Mouse (Mus musculus): ENCODE measurements around the gene Lat.
"Not testable (repeated sequence)": the region's sequence is repeated elsewhere in the genome, so short reads cannot be mapped to it uniquely, and the experiment has no call there.

Lat gene

DNA sequence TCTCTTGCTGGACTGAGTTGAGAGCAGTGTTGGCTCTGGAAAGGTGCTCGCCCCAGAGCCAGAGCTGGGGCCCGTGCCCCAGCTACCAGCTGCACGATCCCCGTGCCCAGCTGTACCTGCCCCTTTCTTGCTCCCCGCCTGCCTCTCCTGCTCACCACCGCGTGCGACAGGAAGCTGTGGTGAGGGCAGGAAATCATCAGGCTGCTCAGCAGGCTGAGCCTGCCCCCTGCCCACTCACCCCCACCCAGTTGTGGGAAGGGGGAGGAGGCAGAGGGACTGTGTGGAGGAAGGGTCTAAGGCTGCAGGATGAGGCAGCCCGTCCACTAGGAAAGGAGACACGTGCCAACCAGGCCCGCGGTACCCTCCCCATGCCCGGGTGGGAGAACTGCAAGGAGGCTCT, at the start of gene Lat:
TSS of gene Lat (minus strand) at position 178 of the 400 bp plus-strand sequence.
- no peak for DNase-seq (ENCODE audit: low spot score in 2 of 2)

DNA sequence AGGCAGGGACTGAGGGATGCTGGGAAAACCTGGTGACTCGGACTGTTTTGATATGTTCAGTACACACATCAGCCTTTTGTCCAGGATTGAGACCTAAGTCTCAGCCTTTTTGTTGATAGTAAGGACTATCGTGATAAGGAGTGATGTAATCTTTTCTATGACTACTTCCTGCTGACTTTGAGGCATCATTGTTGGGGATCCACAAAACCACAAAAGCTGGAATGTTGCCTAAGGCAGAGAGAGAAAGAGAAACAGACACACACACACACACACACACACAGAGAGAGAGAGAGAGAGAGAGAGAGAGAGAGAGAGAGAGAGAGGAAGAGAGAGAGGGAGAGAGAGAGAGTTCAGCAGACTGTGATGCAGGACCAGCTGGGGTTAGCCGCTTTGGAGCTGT, 49.1 kb upstream of the Lat start:
- no peak for DNase-seq (ENCODE audit: low spot score in 2 of 2)

GRCm38 (mm10) chr7:126417606-126418005, 48.2 kb upstream of the Lat start:
- DNase-seq (ENCODE audit: low spot score in 2 of 2) = no peak

- DNase-seq (ENCODE audit: low spot score in 2 of 2) = no peak
These were observed 47.7 kb upstream of the Lat start for GRCm38 (mm10) chr7:126417045-126417444.

GRCm38 (mm10) chr7:126416615-126417014, 47.2 kb upstream of the Lat start:
- no peak for DNase-seq (ENCODE audit: low spot score in 2 of 2)

DNA sequence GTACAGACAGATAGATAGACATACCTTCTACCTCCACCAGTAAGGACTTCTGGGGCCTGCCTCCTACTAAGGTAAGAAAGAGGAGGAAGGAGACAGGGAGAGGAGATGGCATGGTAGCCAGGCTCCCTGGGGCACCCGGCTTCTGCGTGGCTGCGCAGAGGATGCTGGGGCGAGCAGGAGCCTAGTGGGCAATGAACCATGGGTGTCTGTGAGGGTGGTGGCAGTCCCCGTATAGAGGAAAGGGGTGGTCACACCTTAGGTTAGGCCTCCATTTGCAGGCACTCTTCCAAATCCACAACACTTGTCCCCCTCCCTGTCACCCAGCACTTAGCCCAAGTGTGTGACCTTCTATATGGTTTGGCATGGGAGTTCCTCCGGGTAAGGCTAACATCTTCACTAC, 45.4 kb upstream of the Lat start, which contains the start of gene Cd19:
TSS of gene Cd19 (minus strand) at position 165 of the 400 bp plus-strand sequence.
- no peak for DNase-seq (ENCODE audit: low spot score in 2 of 2)

DNA sequence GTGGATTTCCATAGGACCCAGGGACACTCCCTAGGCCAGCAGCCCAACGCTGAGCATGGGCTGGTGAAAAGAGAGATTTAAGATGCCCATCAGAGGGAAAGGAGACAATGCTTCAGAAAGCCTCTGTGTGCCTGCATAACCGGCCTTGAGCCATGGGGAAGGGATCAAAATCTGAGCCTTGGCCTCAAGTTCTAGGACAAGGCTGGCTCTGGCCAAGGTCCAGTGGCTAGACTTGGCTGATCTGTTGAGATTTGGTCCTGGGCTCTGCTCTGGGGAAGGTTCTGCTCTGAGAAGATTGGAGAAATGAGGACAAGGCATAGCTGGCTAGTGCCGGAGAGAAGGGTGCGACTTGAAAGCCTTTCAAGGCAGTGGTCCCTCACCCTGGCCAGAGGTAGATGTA, 41.7 kb upstream of the Lat start:
- DNase-seq (ENCODE audit: low spot score in 2 of 2) = no peak

GRCm38 (mm10) chr7:126408686-126409085, 39.3 kb upstream of the Lat start:
- no peak for DNase-seq (ENCODE audit: low spot score in 2 of 2)

- DNase-seq (ENCODE audit: low spot score in 2 of 2) = not testable (repeated sequence)
These were observed 33.1 kb upstream of the Lat start for GRCm38 (mm10) chr7:126402518-126402917.

- DNase-seq (ENCODE audit: low spot score in 2 of 2) = peak in 1 of 2 experiments; percentile 73
These were observed 30.2 kb upstream of the Lat start for GRCm38 (mm10) chr7:126399548-126399947.

DNA sequence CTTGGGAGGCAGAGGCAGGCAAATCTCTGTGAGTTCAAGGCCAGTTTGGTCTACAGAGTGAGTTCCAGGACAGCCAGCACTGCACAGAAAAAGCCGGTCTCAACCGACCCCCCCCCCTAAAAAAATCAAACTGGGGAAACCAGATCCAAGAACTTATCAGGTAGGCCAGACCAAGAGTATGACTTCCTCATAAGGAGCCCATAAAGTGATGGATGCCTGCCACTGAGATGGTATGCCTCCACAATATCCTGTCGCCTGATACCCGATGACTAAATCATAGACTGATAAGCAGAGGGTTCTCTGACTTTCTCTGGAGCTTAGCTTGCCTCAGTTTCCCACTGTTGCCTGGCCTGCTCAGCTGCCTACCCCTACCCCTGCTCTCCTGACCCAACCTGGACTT, 28.5 kb upstream of the Lat start:
- DNase-seq (ENCODE audit: low spot score in 2 of 2) = no peak

DNA sequence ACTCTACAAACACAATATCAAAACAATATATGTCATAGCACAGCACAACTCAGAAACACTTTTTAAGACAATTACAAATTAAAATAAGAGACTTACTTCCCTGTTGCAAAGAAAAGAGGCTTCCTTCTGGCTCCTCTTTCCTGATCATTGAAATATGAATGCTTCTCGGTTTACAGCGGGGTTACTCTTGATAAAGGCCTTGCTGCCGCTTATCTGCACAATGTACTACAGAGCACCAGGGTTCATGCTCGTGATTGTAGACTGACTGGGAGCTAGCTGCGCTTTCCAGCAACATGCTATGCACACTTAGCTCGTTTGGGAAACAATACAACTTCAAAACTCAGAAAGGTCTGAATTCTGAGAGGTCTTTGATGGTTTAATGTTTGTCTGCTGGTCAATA, 27.9 kb upstream of the Lat start:
- DNase-seq (ENCODE audit: low spot score in 2 of 2) = no peak

DNA sequence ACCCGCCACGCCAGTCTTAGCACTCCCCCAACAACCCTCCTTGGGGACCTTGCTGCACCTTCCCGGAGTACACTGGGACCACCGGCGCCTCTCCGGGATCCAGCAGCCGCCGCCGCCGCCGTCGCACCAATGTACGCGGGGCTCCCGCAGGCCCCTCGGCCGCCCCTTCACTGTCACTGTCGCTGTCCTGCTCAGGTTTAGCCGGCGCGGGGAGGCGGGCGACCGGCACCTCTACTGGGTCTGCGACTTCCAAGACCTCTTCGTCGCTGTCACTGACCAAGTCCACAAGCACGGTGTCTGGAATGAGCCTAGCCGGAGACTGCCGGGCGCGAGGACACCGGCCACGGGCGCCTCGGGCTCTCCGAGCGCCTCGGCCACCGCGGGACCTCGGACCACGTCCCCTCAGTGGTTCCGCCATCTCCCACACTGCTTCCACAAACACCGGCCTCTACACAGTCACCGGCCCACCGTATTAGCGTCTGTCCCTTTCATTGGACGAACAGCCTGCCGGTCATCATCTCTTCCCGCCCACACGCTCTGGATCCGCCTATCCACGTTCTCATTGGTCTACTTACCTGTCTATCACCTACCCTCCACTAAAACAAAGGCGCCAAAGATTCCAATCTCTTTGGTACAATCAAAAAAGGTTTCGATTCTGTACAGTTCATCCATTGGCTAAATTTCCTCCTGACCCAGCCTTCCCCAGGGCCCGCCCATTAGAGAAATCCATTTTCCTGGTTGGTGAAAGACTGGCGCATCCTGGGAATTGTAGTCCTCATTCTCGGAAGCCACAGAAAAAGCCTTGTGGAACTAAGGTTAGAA, 27.1 kb upstream of the Lat start, which contains the start of gene Nfatc2ip:
TSS of gene Nfatc2ip (minus strand) at position 440 of the 822 bp plus-strand sequence.
- peak; percentile 98 to 100 for DNase-seq (ENCODE audit: low spot score in 2 of 2)

DNA sequence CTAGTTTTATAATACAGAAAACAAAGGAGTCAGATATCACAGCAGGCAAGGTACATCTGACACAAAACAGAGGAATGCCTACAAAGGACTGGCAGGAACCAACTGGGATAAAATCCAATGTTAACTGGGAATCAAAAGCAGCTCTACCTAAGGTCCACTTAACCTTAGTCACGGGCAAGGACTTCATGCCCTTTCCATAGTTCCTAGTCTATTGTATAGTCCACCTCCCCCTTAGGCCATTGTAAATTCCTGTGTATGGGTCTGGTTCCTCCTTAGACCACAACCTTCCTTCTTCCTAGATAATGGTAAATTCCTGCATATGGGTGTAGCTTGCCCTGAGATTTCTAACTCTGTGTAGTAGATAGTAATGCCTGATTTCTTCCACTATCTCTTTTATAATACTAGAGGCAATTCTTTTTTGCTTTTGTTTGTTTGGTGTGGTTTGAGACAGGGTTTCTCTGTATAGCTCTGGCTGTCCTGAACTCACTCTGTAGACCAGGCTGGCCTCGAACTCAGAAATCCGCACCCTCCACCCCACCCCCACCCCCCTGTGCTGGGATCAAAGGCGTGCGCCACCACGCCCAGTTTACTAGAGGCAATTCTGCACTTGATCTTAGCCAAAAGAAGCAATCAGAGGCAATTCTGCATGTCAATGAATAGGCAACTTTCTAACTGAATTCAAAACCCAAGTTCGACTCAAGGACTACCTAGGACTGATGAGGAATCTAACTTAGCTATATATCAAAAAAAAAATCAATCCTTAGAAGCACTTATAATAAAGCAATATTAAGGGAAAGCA, 22.9 kb upstream of the Lat start:
- DNase-seq (ENCODE audit: low spot score in 2 of 2) = not testable (repeated sequence)

DNA sequence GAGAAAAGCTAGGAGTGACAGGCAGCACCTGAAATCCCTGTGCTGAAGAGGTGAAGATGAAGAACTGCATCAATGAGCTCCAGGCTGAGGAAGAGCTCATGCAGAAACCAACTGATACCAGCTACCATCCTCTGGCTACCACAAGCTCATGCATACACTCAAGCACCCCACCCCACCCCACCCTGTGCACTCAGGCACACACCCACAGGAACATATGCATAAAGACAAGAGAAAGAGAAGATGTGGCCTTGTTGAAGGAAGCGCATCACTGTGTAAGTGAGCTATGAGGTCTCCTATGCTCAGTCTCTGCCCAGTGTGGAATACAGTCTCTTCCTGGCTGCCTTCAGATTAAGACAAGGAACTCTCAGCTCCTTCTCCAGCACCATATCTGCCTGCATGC, 18.8 kb upstream of the Lat start:
- no peak for DNase-seq (ENCODE audit: low spot score in 2 of 2)

DNA sequence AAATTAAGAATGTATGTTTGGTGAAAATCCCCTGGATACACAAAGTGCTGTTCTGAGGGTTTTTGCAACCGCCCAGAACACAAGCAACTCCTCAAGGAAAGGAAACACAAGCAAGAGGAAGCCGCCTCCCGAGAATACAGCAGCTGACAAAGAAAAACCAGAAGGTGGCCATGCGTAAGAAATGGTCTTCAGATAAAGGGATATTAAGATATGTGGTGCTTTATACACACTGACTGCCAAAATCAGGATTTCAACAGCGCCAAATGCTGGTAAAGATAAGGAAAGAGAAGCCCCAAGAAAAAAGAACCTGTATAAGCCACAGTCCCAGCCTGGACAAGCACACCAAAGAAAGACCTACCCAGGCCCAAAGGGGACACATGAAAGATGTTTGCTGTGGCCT, 14.2 kb upstream of the Lat start:
- DNase-seq (ENCODE audit: low spot score in 2 of 2) = no peak

DNA sequence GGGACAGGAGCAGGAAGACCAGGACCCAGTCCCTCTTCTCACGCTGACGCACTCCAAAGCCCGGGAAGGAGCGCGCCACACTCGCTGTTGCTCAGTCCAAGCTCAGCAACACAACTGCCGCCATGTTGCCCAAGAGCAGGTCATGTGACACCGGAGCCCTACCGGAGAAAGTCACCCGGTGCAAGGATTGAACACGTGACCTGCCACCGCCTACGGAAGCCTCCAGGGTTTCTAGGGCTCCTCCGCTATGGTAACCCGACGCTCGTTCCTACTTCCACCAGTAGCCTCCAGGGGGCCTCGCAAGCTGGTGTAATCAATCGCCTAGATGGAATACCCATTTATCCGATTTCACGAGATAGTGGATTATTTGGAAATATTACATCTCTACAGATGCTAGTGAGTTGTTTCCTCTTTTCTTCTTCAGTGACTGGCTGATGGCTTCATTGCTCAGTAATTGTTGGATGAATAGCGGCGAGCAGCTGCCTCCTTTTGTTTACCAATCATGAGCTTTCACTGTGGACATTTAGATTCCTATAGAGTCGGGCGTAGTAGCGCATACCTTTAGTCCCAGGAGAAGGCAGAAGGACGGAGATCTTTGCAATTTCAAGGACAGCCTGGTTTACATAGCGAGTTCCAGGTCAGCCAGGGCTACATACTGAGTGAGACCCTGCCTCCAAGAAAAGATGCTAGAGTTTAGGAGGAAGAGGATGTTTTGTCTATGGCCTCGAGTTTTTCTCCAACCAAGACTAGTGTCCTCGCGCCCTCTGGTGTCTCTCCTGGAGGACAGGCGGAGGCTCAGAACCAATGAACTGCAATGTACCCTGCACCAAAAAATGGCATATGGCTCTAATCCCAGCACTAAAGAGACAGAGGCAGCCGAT, 8.1 kb upstream of the Lat start, which contains the start of gene Spns1:
TSS of gene Spns1 (minus strand) at position 173 of the 881 bp plus-strand sequence.
- DNase-seq (ENCODE audit: low spot score in 2 of 2) = peak; percentile 95 to 99

GRCm38 (mm10) chr7:126376903-126377277, 7.5 kb upstream of the Lat start:
- no peak for DNase-seq (ENCODE audit: low spot score in 2 of 2)

- DNase-seq (ENCODE audit: low spot score in 2 of 2) = no peak
These were observed 5.6 kb upstream of the Lat start for GRCm38 (mm10) chr7:126375012-126375411.

- no peak for DNase-seq (ENCODE audit: low spot score in 2 of 2)
These were observed 5.2 kb upstream of the Lat start for GRCm38 (mm10) chr7:126374526-126374925.

- DNase-seq (ENCODE audit: low spot score in 2 of 2) = no peak
These were observed 3.6 kb upstream of the Lat start for GRCm38 (mm10) chr7:126373007-126373406.

DNA sequence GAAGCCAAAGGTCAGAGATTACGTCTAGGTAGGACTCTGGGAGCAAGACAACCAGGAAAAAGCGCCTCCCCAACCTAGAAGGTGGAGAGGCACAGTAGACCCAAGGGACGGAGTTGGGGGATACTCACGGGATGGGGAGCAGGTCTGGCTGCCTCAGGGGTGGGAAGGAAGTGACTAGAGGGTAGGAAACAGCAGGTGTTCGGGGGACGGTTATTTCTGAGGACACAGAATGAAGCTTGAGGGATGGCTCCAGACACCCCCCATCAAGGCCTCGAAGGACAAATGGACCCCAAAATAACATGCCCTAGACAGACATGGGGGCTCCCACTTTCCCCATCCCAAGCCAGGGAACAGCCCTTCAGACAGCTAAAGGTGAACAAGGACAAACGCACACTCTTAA, 1.0 kb downstream of the Lat start:
- no peak for DNase-seq (ENCODE audit: low spot score in 2 of 2)

Measured in left cerebral cortex, adult 9 months (tissue).